Mouse (Mus musculus): ENCODE data around the gene Rhobtb1.

DNA sequence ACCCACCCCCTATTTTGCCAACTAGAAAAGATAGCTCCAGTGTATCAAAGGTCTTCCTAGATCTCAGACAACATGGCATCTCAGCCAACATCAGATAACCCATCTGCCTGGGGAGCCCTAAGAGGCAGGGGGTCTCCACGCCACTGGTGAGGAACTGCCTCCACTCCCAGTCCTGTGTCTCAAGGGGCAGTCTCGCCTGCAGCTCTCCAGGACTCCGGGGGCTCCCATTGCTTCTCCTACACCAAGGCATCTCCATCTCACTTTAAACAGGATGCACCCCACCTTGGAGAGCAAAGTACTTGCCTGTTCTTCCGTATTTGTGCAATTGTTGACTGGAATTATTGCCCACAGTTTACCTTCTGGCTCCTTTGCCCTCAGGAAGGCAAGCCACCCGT lies 102.4 kb downstream of the Rhobtb1 start:
- TF ChIP-seq HCFC1 (IDR thresholded peaks at IDR 0.05; ENCODE audit: borderline replicate concordance, insufficient read depth, low read length) (no peak), MAFK (IDR thresholded peaks at IDR 0.05; ENCODE audit: insufficient read depth, low read depth, low read length) (no peak), ZNF384 (IDR thresholded peaks at IDR 0.05; ENCODE audit: low read depth, low read length) (no peak), ZC3H11A (IDR thresholded peaks at IDR 0.05; ENCODE audit: borderline replicate concordance, low read depth, low read length) (no peak)

Data from ES-E14 (cell line).